Mouse (Mus musculus): Measurements from ENCODE around the gene Gm5134. TPM values are rescaled to one million over a fixed set of nuclear protein-coding genes. Genes with fewer than 3 reads are reported as not detected.
A peak's percentile ranks its signal among the peaks of the same experiment; 100 is the strongest.

The Gm5134 gene
- total and polyA plus RNA-seq, 3 experiments: not detected

GRCm38 (mm10) chr10:76031511-76032401 is 77.4 kb downstream of the Gm5134 start (continued):
- TF ChIP-seq ZKSCAN1 (IDR thresholded peaks at IDR 0.05; ENCODE audit: low read depth, low read length): no peak
- TF ChIP-seq HCFC1 (IDR thresholded peaks at IDR 0.05; ENCODE audit: low read depth, low read length): 0 out of 2 replicates have a peak, but pooled peaks have one; percentile 13
- peak; percentile 88 for TF ChIP-seq ZNF384 (IDR thresholded peaks at IDR 0.05; ENCODE audit: low read depth, low read length)
- no peak for TF ChIP-seq MYB (IDR thresholded peaks at IDR 0.05; ENCODE audit: low read depth, low read length)

- no peaks in the 10 kb centered on the region for H3K27me3 ChIP-seq (ENCODE audit: control insufficient read depth in 1 of 2, insufficient read depth in 2 of 2, low read length in 2 of 2)
Observed at GRCm38 (mm10) chr10:76032402-76033118, 78.2 kb downstream of the Gm5134 start, which contains the start of gene Zfp280b. TSS of gene Zfp280b (plus strand) at chr10:76032650.

GRCm38 (mm10) chr10:76033119-76033455 is 78.8 kb downstream of the Gm5134 start:
- no peak for DNase-seq (ENCODE audit: low read depth, low spot score)
- peak overlapping the region; percentile 15; the same call in 1 of the 2 replicates for H3K27ac ChIP-seq (ENCODE audit: control insufficient read depth, low read depth, low read length)
- H3K4me3 ChIP-seq (ENCODE audit: control insufficient read depth in 1 of 2, insufficient read depth in 1 of 2, low read depth in 2 of 2, low read length in 2 of 2): peak overlapping the region; percentile 84 to 87
- H3K4me1 ChIP-seq (ENCODE audit: control insufficient read depth in 1 of 2, insufficient read depth in 2 of 2, low read length in 2 of 2): peaks cover 4 to 10% of the 10 kb centered on the region in 2 experiments
- H3K79me2 ChIP-seq (ENCODE audit: control insufficient read depth, insufficient read depth, low read length, poor library complexity): peaks cover 31% of the 10 kb centered on the region
- TF ChIP-seq MAX (IDR thresholded peaks at IDR 0.05; ENCODE audit: low read length) (no peak), RAD21 (IDR thresholded peaks at IDR 0.05; ENCODE audit: low read depth, low read length) (no peak), JUND (IDR thresholded peaks at IDR 0.05; ENCODE audit: low read depth, low read length) (no peak), POLR2A (IDR thresholded peaks at IDR 0.05; ENCODE audit: control insufficient read depth in 1 of 2, insufficient read depth in 1 of 2, low read depth in 1 of 2, low read length in 2 of 2, poor library complexity in 1 of 2) (no peak), CHD1 (IDR thresholded peaks at IDR 0.05; ENCODE audit: low read depth, low read length) (no peak), EP300 (IDR thresholded peaks at IDR 0.05; ENCODE audit: low read depth in 1 of 2, low read length in 2 of 2) (no peak), CTCF (IDR thresholded peaks at IDR 0.05 in 2 of 3, conservative IDR thresholded peaks at IDR 0.05 in 1 of 3; ENCODE audit: control insufficient read depth in 1 of 3, insufficient read depth in 1 of 3, low read depth in 2 of 3, low read length in 3 of 3, poor library complexity in 1 of 3, severe bottlenecking in 1 of 3) (no peak), TBP (IDR thresholded peaks at IDR 0.05; ENCODE audit: low read depth, low read length) (no peak), GATA1 (IDR thresholded peaks at IDR 0.05; ENCODE audit: low read depth, low read length) (no peak), SIN3A (IDR thresholded peaks at IDR 0.05; ENCODE audit: low read length) (no peak), ELF1 (IDR thresholded peaks at IDR 0.05; ENCODE audit: low read depth, low read length) (no peak), HCFC1 (IDR thresholded peaks at IDR 0.05; ENCODE audit: low read depth, low read length) (no peak), E2F4 (IDR thresholded peaks at IDR 0.05; ENCODE audit: borderline replicate concordance, low read depth, low read length) (no peak), SMC3 (IDR thresholded peaks at IDR 0.05; ENCODE audit: low read depth, low read length) (no peak), USF1 (IDR thresholded peaks at IDR 0.05; ENCODE audit: low read depth, low read length) (no peak), ZC3H11A (IDR thresholded peaks at IDR 0.05; ENCODE audit: low read depth, low read length) (no peak), MAFK (IDR thresholded peaks at IDR 0.05; ENCODE audit: borderline replicate concordance, low read depth, low read length) (no peak)
- no peaks in the 10 kb centered on the region for H3K9me3 ChIP-seq (replicated peaks; ENCODE audit: insufficient read depth, low read length)
- H3K27me3 ChIP-seq (ENCODE audit: control insufficient read depth in 1 of 2, insufficient read depth in 2 of 2, low read length in 2 of 2): no peaks in the 10 kb centered on the region
- peaks cover 4 to 22% of the 10 kb centered on the region in 2 experiments for H3K36me3 ChIP-seq (ENCODE audit: control insufficient read depth in 1 of 2, insufficient read depth in 2 of 2, low read length in 2 of 2)
- H3K9ac ChIP-seq (ENCODE audit: control insufficient read depth, low read depth, low read length, poor library complexity, severe bottlenecking): peak overlapping the region; percentile 75

More at GRCm38 (mm10) chr10:76032402-76033118, 78.2 kb downstream of the Gm5134 start, which contains the start of gene Zfp280b:
- Histone ChIP-seq H3K9me3 (replicated peaks; ENCODE audit: insufficient read depth, low read length) (no peaks in the 10 kb centered on the region), H3K9ac (ENCODE audit: control insufficient read depth, low read depth, low read length, poor library complexity, severe bottlenecking) (peak within 1 kb of the TSS; percentile 75), H3K4me1 (ENCODE audit: control insufficient read depth in 1 of 2, insufficient read depth in 2 of 2, low read length in 2 of 2) (peaks cover 4 to 10% of the 10 kb centered on the region in 2 experiments), H3K36me3 (ENCODE audit: control insufficient read depth in 1 of 2, insufficient read depth in 2 of 2, low read length in 2 of 2) (peaks cover 2 to 22% of the 10 kb centered on the region in 2 experiments; a peak in 3 of 4 replicates), H3K27ac (ENCODE audit: control insufficient read depth, low read depth, low read length) (peak within 1 kb of the TSS; percentile 15), H3K79me2 (ENCODE audit: control insufficient read depth, insufficient read depth, low read length, poor library complexity) (peaks cover 30% of the 10 kb centered on the region), H3K4me3 (ENCODE audit: control insufficient read depth in 1 of 2, insufficient read depth in 1 of 2, low read depth in 2 of 2, low read length in 2 of 2) (peak within 1 kb of the TSS; percentile 84 to 87)
- TF ChIP-seq TBP (IDR thresholded peaks at IDR 0.05; ENCODE audit: low read depth, low read length): no peak
- peak; percentile 30; the same call in 1 of the 2 replicates for TF ChIP-seq MAX (IDR thresholded peaks at IDR 0.05; ENCODE audit: low read length)
- TF ChIP-seq MYC (IDR thresholded peaks at IDR 0.05; ENCODE audit: low read depth, low read length): no peak
- TF ChIP-seq MXI1 (IDR thresholded peaks at IDR 0.05; ENCODE audit: low read depth, low read length): peak; percentile 69
- TF ChIP-seq POLR2A (IDR thresholded peaks at IDR 0.05; ENCODE audit: control insufficient read depth in 1 of 2, insufficient read depth in 1 of 2, low read depth in 1 of 2, low read length in 2 of 2, poor library complexity in 1 of 2): peak; percentile 69 to 76; a peak in 3 of 4 replicates
- TF ChIP-seq ZMIZ1 (IDR thresholded peaks at IDR 0.05; ENCODE audit: low read depth, low read length): 0 out of 2 replicates have a peak, but pooled peaks have one; percentile 45
- TF ChIP-seq MAZ (IDR thresholded peaks at IDR 0.05; ENCODE audit: low read depth, low read length): peak; percentile 86
- peak in 2 of 3 experiments; percentile 57 to 66; a peak in 5 of 6 replicates for TF ChIP-seq CTCF (IDR thresholded peaks at IDR 0.05 in 2 of 3, conservative IDR thresholded peaks at IDR 0.05 in 1 of 3; ENCODE audit: control insufficient read depth in 1 of 3, insufficient read depth in 1 of 3, low read depth in 2 of 3, low read length in 3 of 3, poor library complexity in 1 of 3, severe bottlenecking in 1 of 3)
- no peak for TF ChIP-seq USF2 (IDR thresholded peaks at IDR 0.05; ENCODE audit: borderline replicate concordance in 1 of 2, insufficient read depth in 1 of 2, low read depth in 1 of 2, low read length in 2 of 2)
- peak; percentile 50; the same call in 1 of the 2 replicates for TF ChIP-seq POLR2AphosphoS2 (IDR thresholded peaks at IDR 0.05; ENCODE audit: low read length)
- TF ChIP-seq HCFC1 (IDR thresholded peaks at IDR 0.05; ENCODE audit: low read depth, low read length): 0 out of 2 replicates have a peak, but pooled peaks have one; percentile 51
- 0 out of 2 replicates have a peak, but pooled peaks have one; percentile 13 for TF ChIP-seq NRF1 (IDR thresholded peaks at IDR 0.05; ENCODE audit: insufficient read depth, low read depth, low read length, poor library complexity, severe bottlenecking)
- peak; percentile 66 for TF ChIP-seq NELFE (IDR thresholded peaks at IDR 0.05; ENCODE audit: low read depth, low read length)
- DNase-seq (ENCODE audit: low read depth, low spot score): peak; percentile 97
